Comparison of ENCODE assay signal across 8 mouse cellular contexts in genomic region chr11:59732407-59733066, GRCm38 (mm10). TPM values are rescaled to one million over a fixed set of nuclear protein-coding genes. Genes with fewer than 3 reads are reported as not detected.
DNase-seq lines count a peak whose midpoint lies in the region; ATAC-seq and TF ChIP-seq lines count a peak whose summit lies in the region.

No protein-coding gene starts in this region.

- no peak for TF ChIP-seq EP300 in heart, adult 2 months (IDR thresholded peaks at IDR 0.05; ENCODE audit: insufficient read depth, low read depth, low read length)

- H3K9me3 ChIP-seq in heart, embryonic 11.5 days (replicated peaks; ENCODE audit: control insufficient read depth, low read length): no peaks in the 10 kb centered on the region
- no peaks in the 10 kb centered on the region for H3K9me3 ChIP-seq in embryonic facial prominence, embryonic 12.5 days
- no peaks in the 10 kb centered on the region for H3K9me3 ChIP-seq in hindbrain, embryonic 14.5 days (ENCODE audit: control insufficient read depth, low read length)

- peaks cover 3% of the 10 kb centered on the region; the same call in 1 of the 2 replicates for H3K79me2 ChIP-seq in heart, adult 2 months (replicated peaks; ENCODE audit: control insufficient read depth, insufficient read depth, low read length)

- no peak overlapping the region for H3K4me2 ChIP-seq in heart, embryonic 11.5 days
- H3K4me2 ChIP-seq in embryonic facial prominence, embryonic 12.5 days (replicated peaks): no peak overlapping the region
- no peak overlapping the region for H3K4me2 ChIP-seq in hindbrain, embryonic 14.5 days (replicated peaks)

- TF ChIP-seq CTCF in heart, adult 2 months (IDR thresholded peaks at IDR 0.05): peak; percentile 67
- no peak for TF ChIP-seq CTCF in olfactory bulb, adult 2 months (IDR thresholded peaks at IDR 0.05; ENCODE audit: insufficient read depth, low read depth, low read length)

- 67% methylated on average over 1 of the region's 1 CpGs for WGBS in heart, adult 2 months
- 61% methylated on average over 1 of the region's 1 CpGs for WGBS in heart, embryonic 11.5 days (ENCODE audit: insufficient replicate concordance)
- 74% methylated on average over 1 of the region's 1 CpGs for WGBS in embryonic facial prominence, embryonic 12.5 days
- 55% methylated on average over 1 of the region's 1 CpGs for WGBS in hindbrain, embryonic 14.5 days
- WGBS in olfactory bulb, adult 2 months: 15% methylated on average over 1 of the region's 1 CpGs

- peak overlapping the region; percentile 62 for H3K27ac ChIP-seq in heart, adult 2 months
- no peak overlapping the region for H3K27ac ChIP-seq in heart, embryonic 11.5 days (ENCODE audit: low read depth, low read length)
- H3K27ac ChIP-seq in embryonic facial prominence, embryonic 12.5 days: peak overlapping the region; percentile 2; the same call in 1 of the 2 replicates
- H3K27ac ChIP-seq in hindbrain, embryonic 14.5 days: peak overlapping the region; percentile 28; the same call in 1 of the 2 replicates
- H3K27ac ChIP-seq in olfactory bulb, adult 2 months (ENCODE audit: insufficient read depth, low read depth, low read length): peak overlapping the region; percentile 88

- DNase-seq in heart, adult 2 months: peak; percentile 64 to 81
- DNase-seq in MN1 (ENCODE audit: low spot score): peak; percentile 92
- DNase-seq in hindbrain, embryonic 14.5 days (ENCODE audit: low spot score): peak; percentile 27
- DNase-seq in layer of hippocampus, postnatal 14 days (ENCODE audit: low spot score in 2 of 2): peak; percentile 61 to 84
- no peak for DNase-seq in spleen, postnatal 14 days (ENCODE audit: low spot score in 2 of 2)

- peaks cover 13% of the 10 kb centered on the region for H3K4me1 ChIP-seq in heart, adult 2 months (ENCODE audit: control insufficient read depth, insufficient read depth, low read length)
- no peaks in the 10 kb centered on the region for H3K4me1 ChIP-seq in heart, embryonic 11.5 days (ENCODE audit: control insufficient read depth, insufficient read depth, low read length)
- no peaks in the 10 kb centered on the region for H3K4me1 ChIP-seq in embryonic facial prominence, embryonic 12.5 days
- H3K4me1 ChIP-seq in hindbrain, embryonic 14.5 days (replicated peaks; ENCODE audit: control insufficient read depth, insufficient read depth, low read length): no peaks in the 10 kb centered on the region
- H3K4me1 ChIP-seq in olfactory bulb, adult 2 months (ENCODE audit: control insufficient read depth, insufficient read depth, low read length): peaks cover 29% of the 10 kb centered on the region

- H3K27me3 ChIP-seq in heart, adult 2 months (ENCODE audit: control insufficient read depth, insufficient read depth, low read length): no peaks in the 10 kb centered on the region
- no peaks in the 10 kb centered on the region for H3K27me3 ChIP-seq in heart, embryonic 11.5 days (ENCODE audit: control insufficient read depth, insufficient read depth, low read length)
- no peaks in the 10 kb centered on the region for H3K27me3 ChIP-seq in embryonic facial prominence, embryonic 12.5 days
- H3K27me3 ChIP-seq in hindbrain, embryonic 14.5 days (ENCODE audit: control insufficient read depth, insufficient read depth, low read length): no peaks in the 10 kb centered on the region

- intact Hi-C loops in heart, adult 2 months (cut with DNase I): loop anchor here (2.0 kb wide), 1 partner anchor 68 kb away; no protein-coding TSS in a partner anchor

- ATAC-seq in heart, embryonic 11.5 days (replicated peaks; ENCODE audit: insufficient number of reproducible peaks, low FRiP score, low TSS enrichment): no peak
- no peak for ATAC-seq in embryonic facial prominence, embryonic 12.5 days (ENCODE audit: insufficient number of reproducible peaks, insufficient read depth, low FRiP score, low TSS enrichment)
- no peak for ATAC-seq in hindbrain, embryonic 14.5 days (ENCODE audit: low FRiP score)

- no peak for TF ChIP-seq POLR2A in heart, adult 2 months (IDR thresholded peaks at IDR 0.05; ENCODE audit: insufficient read depth, low read depth, low read length)
- no peak for TF ChIP-seq POLR2A in olfactory bulb, adult 2 months (IDR thresholded peaks at IDR 0.05; ENCODE audit: insufficient read depth, low read depth, low read length)

- H3K4me3 ChIP-seq in heart, adult 2 months: no peak overlapping the region
- no peak overlapping the region for H3K4me3 ChIP-seq in heart, embryonic 11.5 days (ENCODE audit: low read depth, low read length)
- no peak overlapping the region for H3K4me3 ChIP-seq in embryonic facial prominence, embryonic 12.5 days
- H3K4me3 ChIP-seq in hindbrain, embryonic 14.5 days (replicated peaks; ENCODE audit: low read length): no peak overlapping the region
- no peak overlapping the region for H3K4me3 ChIP-seq in olfactory bulb, adult 2 months (ENCODE audit: insufficient read depth, low read depth, low read length)

- no peak overlapping the region for H3K9ac ChIP-seq in heart, adult 2 months (ENCODE audit: low read depth, low read length)
- H3K9ac ChIP-seq in heart, embryonic 11.5 days (ENCODE audit: low read depth, low read length): no peak overlapping the region
- H3K9ac ChIP-seq in embryonic facial prominence, embryonic 12.5 days: no peak overlapping the region
- no peak overlapping the region for H3K9ac ChIP-seq in hindbrain, embryonic 14.5 days

- H3K36me3 ChIP-seq in heart, adult 2 months (ENCODE audit: control insufficient read depth, insufficient read depth, low read length): no peaks in the 10 kb centered on the region; the same call in none of the 2 replicates
- H3K36me3 ChIP-seq in heart, embryonic 11.5 days (ENCODE audit: control insufficient read depth, insufficient read depth, low read length): peaks cover 14% of the 10 kb centered on the region
- peaks cover 55% of the 10 kb centered on the region for H3K36me3 ChIP-seq in embryonic facial prominence, embryonic 12.5 days
- H3K36me3 ChIP-seq in hindbrain, embryonic 14.5 days (replicated peaks; ENCODE audit: control insufficient read depth, insufficient read depth): peaks cover 69% of the 10 kb centered on the region

RNA-seq across cellular contexts. Expression of gene Pld6, which starts 54.9 kb away (rescaled TPM):
- under 1 TPM; 0.44 to 0.45 TPM for total RNA-seq in heart, adult 2 months (2021)
- polyA plus RNA-seq in heart, adult 2 months (2012; rRNA removed): 1.5 and 2.2 TPM in 2 replicates
- polyA plus RNA-seq in heart, embryonic 11.5 days (2014; fragmentation: Nextera tagmentation; extraction: Ambion mirVana): 1.2 and 1.7 TPM in 2 replicates
- polyA plus RNA-seq in embryonic facial prominence, embryonic 12.5 days (2016; fragmentation: Nextera tagmentation; extraction: Ambion mirVana): 3.2 and 4.0 TPM in 2 replicates
- polyA plus RNA-seq in hindbrain, embryonic 14.5 days (2014; fragmentation: Nextera tagmentation; extraction: Ambion mirVana): 4.3 and 5.2 TPM in 2 replicates
- total RNA-seq in layer of hippocampus, postnatal 14 days (2021): under 1 TPM; 0.91 to 0.92 TPM
- polyA plus RNA-seq in olfactory bulb, adult 2 months (2012; ENCODE audit: insufficient read depth, insufficient read length, low replicate concordance, missing spikeins): not detected in 2 replicates

Comparison
In these comparisons a context has a peak if more than half of its experiments do, and no peak if none do; other contexts are left out.
1. DNase-seq: peak in heart, adult 2 months (2 of 2), MN1 (single experiment), hindbrain, embryonic 14.5 days (single experiment) and layer of hippocampus, postnatal 14 days (2 of 2); none in spleen, postnatal 14 days (0 of 2).